Mouse (Mus musculus): ENCODE measurements at regions not wholly inside any gene's neighbourhood (a gene's known extent, or its start where the extent isn't known, plus 50 kb on each side); places are given as distances from the start of the nearest gene placed in this dataset.

GRCm38 (mm10) chr6:11576091-11576490 lies 331.2 kb downstream of the Ndufa4 start:
- no peak for TF ChIP-seq CTCF (IDR thresholded peaks at IDR 0.05; ENCODE audit: low read depth)
- TF ChIP-seq EP300 (optimal IDR thresholded peaks at IDR 0.05): no peak
